Mouse (Mus musculus): ENCODE measurements around the gene Psmc3.

Psmc3 gene

DNA sequence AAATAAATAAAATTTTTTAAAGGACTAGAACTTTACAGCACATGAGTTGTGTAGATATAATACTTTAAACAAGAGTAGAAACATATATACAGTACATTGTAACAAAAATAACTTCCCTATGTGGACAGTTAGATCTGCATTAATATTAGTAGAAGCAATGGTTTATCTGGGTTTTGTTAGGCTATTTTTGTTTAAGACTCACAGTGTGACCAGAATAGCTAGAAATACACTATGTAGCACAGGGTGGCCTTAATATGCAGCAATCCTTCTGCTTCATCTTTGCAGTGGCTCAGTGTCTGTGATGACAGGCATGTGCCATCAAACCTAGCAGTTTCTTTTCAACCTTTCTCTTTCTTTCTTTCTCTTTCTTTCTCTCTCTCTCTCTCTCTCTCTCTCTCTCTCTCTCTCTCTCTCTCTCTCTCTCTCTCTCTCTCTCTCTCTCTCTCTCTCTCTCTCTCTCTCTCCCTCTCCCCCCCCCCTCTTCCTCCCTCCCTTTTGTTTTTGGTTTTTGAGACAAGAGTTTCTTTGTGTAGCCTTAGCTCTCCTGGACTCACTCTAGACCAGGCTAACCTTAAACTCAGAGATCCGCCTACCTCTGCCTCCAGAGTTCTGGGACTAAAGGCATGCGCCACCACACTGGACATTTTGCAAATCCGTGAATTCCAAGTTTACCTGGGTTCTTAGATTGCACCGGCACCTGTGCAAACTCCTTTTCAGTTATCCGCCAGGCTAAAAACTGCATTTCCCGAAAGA lies 452 bp upstream of the Psmc3 start:
- in situ Hi-C loops (cut with MboI, MseI): no loop called here

DNA sequence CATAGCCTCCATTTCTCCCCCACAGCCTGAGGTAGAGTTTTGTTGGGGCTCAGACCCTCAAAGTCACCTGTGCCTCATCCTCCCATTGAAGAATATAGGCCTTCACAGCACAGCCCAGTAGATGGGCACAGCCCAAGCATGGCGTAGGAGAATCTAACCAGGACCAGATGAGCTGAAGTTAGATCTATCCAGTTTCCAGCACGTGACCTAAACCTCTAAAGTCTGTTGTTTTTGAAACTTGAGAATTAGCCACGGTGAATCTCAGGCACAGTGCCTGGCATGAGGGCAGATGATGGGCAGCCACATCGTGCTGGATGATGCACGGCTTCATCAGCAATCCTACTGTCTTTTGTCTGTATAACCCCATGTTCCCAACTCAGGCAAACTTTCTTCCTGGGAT lies 4.6 kb downstream of the Psmc3 start:
- in situ Hi-C loops (cut with MboI, MseI): no loop called here

DNA sequence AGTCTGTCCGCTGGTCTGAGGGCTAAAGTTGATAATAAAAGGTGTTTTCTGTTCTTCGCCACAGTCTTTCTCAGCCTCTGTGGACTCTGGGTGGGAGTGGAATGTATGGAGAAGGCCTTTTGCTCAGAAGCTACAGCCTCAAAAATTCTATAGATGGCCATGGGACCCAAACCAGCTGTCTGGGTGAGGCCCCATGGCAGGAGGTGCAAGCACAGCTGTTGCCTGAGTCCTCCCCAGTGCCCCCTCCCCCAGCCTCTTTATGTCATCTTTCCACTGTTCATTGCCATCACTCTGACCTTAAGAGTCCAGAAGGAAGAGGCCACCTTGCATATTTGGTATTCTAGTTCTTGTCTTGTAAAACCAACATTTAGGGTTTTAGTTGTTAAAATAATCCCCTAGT lies 5.6 kb downstream of the Psmc3 start:
- in situ Hi-C loops (cut with MboI, MseI): no loop called here

DNA sequence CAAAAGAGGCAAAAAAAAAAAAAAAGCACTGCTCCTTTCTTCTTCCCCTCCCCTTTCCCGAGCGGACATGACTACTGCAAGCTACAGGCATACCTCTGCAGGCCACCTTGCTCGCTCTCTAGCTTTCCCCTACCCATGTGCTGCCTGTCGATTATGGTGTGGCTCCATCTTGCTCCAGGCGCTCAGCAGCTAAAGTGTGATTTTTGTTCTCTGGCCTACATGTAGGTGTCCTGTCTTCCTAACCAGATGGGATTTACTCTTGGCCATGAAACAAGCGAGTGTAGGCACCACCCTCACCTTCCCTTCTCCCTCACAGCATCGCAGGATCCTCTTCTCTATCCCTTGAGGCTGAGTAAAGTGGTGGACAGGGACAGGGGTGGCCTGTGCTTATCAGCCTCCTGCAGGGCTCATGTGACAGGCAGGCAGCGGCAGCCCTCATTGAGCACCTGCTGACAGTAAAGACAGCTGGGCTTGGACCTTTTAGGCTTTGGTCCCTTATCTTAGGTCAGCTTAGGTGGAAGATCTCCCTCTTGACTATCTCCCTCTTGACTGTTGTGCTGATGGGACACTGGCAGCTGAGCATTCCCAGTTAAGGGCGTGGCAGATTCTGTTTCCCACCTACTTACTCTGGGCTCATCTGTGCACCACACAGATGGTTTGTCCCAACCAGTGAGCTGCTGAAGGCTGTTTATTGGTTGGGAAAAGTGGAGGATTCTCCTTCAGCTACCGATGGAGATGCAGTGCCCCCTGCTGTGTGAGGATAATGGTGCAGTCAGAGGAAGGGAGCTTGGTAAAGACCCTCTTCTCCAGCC lies 6.9 kb downstream of the Psmc3 start:
- in situ Hi-C loops (cut with MboI, MseI): no loop called here

- in situ Hi-C loops (cut with MboI, MseI): no loop called here
Measured at GRCm38 (mm10) chr2:91061849-91062481, 8.2 kb downstream of the Psmc3 start.

GRCm38 (mm10) chr2:91062779-91063606 lies 9.2 kb downstream of the Psmc3 start:
- in situ Hi-C loops (cut with MboI, MseI): no loop called here

GRCm38 (mm10) chr2:91064211-91064610 lies 10.4 kb downstream of the Psmc3 start:
- in situ Hi-C loops (cut with MboI, MseI): no loop called here

GRCm38 (mm10) chr2:91065544-91065943 lies 11.7 kb downstream of the Psmc3 start:
- in situ Hi-C loops (cut with MboI, MseI): no loop called here

GRCm38 (mm10) chr2:91066455-91066854 lies 12.6 kb downstream of the Psmc3 start:
- in situ Hi-C loops (cut with MboI, MseI): no loop called here

- in situ Hi-C loops (cut with MboI, MseI): no loop called here
Measured at GRCm38 (mm10) chr2:91068162-91068871, 14.5 kb downstream of the Psmc3 start.

GRCm38 (mm10) chr2:91068872-91069165 lies 15.0 kb downstream of the Psmc3 start:
- in situ Hi-C loops (cut with MboI, MseI): no loop called here

DNA sequence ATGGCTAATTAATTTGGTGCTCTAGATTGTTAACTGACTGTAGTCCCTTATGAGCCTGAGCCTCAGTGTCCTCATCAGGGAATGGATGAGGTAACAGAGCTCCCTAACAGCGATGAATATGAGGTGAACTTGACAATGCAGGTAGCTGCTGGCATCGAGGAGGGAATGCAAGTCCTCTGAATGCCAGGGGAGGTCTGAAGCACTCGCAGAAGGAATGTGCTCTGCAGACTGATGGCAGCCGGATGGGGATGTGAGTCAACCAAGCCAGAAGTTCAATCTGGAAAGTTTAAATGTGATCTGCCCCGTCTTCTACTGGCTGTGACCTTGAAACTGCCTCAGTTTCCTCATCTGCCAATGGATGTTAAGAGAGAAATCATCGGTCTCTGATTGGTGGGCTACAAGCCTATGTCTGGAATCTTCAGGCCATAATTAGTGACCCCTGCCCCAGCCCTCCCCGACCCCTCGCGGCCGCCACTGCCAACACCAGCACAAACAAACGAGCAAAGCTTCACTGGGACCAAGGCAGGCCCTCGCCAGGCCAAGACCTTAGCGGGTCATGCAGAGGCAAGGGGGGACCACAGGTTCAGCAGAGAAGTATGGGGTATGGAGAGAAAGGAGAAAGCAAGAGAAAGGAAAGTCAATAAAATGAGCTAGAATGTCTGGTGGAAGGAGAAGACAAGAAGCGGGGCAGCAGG lies 15.6 kb downstream of the Psmc3 start:
- in situ Hi-C loops (cut with MboI, MseI): no loop called here

- in situ Hi-C loops (cut with MboI, MseI): loop anchor here (5.0 kb wide), 1 partner anchor 37 kb away; no protein-coding TSS in a partner anchor
Measured at GRCm38 (mm10) chr2:91070076-91070800, 16.4 kb downstream of the Psmc3 start, which contains the start of gene Slc39a13. Gene Slc39a13, minus strand, starts transcription at chr2:91070417.

- in situ Hi-C loops (cut with MboI, MseI): loop anchor here (5.0 kb wide), 1 partner anchor 36 kb away; no protein-coding TSS in a partner anchor
Measured at GRCm38 (mm10) chr2:91071059-91071458, 17.2 kb downstream of the Psmc3 start.

- in situ Hi-C loops (cut with MboI, MseI): loop anchor here (5.0 kb wide), 1 partner anchor 35 kb away; no protein-coding TSS in a partner anchor
Measured at GRCm38 (mm10) chr2:91072092-91072491, 18.3 kb downstream of the Psmc3 start.

GRCm38 (mm10) chr2:91077957-91078313 lies 24.1 kb downstream of the Psmc3 start:
- in situ Hi-C loops (cut with MboI, MseI): no loop called here

DNA sequence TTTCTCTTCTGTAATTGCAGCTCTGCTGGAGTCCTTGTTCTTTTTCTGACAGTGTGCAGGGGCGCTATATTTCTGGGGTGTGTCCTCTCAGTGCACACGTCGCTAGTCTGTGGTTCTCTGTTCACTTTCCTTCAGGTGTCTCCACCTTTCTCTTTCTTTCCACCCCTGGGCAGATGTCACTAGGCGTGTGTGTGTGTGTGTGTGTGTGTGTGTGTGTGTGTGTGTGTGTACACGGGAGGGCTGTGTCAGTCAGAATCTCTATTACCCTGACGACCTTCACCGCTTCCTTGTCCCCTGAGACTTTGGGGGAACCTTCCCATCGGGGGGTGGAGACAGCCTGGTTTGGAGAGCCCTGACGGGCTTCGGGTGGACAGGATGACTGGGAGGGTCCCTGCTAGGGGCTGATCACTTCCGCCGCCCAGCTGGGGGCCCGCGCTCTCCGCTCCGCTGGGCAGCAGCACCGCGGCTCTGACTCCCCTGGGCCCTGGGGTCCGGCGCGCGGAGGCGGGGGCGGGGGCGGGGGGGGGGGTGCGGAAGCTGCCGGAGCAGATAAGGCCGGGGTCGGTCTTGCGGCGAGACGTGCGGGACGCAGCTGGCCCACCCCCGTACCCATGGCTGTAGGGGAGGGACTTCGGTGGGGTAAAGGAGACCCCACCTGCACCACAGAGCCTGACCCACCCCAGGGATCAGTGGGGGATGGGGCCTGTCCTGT lies 24.7 kb downstream of the Psmc3 start:
- in situ Hi-C loops (cut with MboI, MseI): no loop called here

GRCm38 (mm10) chr2:91079026-91079384 lies 25.2 kb downstream of the Psmc3 start:
- in situ Hi-C loops (cut with MboI, MseI): no loop called here
